Mouse (Mus musculus) erythroblast, embryonic 14.5 days (primary cell): ENCODE results near the gene Rita1.

ENCODE experiments used
- GATA1 ChIP-seq: IDR thresholded peaks from 2 replicates; pipeline ENCODE4 v1.6.1; 2012; ENCODE audit warnings: low read length, inconsistent platforms, mixed read lengths
- TAL1 ChIP-seq: IDR thresholded peaks from 3 replicates; pipeline ENCODE4 v1.6.1; 2012; ENCODE audit warnings: low read length, inconsistent platforms, mixed read lengths

DNA sequence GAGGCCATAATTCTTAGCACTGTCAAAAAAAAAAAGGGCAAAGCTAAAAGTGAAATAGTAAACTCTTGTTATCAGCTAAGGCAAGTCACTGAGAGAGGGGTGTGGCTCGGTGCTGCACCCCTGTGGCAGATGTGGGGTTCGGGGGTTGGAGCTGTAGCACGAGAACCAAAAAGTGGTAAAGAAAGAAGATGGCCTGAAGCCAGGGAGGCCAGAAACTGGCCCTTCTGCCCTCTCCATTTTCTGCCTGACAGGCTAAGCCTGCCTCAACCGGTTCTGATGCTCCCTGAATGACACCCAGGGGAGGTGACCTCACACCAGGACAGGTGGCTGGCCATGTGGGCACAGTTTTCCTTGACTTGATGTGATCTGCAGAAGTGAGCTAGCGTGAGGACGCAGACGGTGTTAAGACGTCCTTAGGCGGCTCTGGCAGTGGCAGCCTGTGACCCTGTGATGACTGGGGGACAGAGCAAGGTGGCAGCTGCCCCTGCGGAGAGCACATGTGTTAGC lies 34.4 kb downstream of the Rita1 start:
- TF ChIP-seq GATA1 (peak; percentile 74), TAL1 (peak; percentile 34; the same call in 1 of the 3 replicates)
